Mouse (Mus musculus) embryonic fibroblast, embryonic 13.5 days (primary cell): ENCODE data around the gene Nrsn2.

Source experiments
- CTCF ChIP-seq: IDR thresholded peaks from 2 replicates; pipeline ENCODE4 v1.5.1; 2011; ENCODE audit warnings: mild to moderate bottlenecking, control low read depth, low read length, moderate library complexity, borderline replicate concordance; ENCODE audit not compliant: insufficient read depth
- POLR2A ChIP-seq: IDR thresholded peaks from 2 replicates; pipeline ENCODE4 v1.6.1; 2011; ENCODE audit warnings: low read depth, mild to moderate bottlenecking, control low read depth, low read length, moderate library complexity

DNA sequence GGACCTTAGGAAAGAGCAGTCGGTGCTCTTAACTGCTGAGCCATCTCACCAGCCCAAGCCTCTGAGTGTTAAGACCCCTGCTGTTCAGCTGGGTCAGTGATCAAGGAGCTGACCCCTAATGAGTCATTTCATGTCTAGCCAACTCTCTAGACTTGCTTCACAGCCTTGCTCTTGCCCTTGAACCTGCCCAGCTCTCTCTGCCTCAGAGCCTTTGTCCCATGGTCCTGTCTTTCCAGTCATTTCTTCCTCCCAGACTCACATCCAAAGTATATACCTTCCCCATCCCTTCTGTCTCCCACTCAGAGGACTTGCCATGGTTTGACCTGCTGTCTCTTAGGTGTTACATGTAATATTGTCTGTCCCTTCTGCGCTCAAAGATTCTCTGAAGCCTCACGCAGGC, 19.2 kb downstream of the Nrsn2 start:
- no peak for TF ChIP-seq CTCF
- TF ChIP-seq POLR2A, result no peak
